Mouse (Mus musculus) adrenal gland, postnatal 36 days (tissue): ENCODE measurements around the gene Ubac1. TPM values are rescaled to one million over a fixed set of nuclear protein-coding genes. Genes with fewer than 3 reads are reported as not detected.

Source experiments
- DNase-seq, 2 experiments: peaks; one replicate each; pipeline ENCODE4 v3.0.0; 2021; ENCODE audit warnings: mixed read lengths in 1 of 2
- long read RNA-seq, 2 experiments: library from polyadenylated mRNA; stranded (forward); transcript quantifications; one replicate each; pipeline ENCODE4 v2.0.0; 2021; ENCODE audit warnings: borderline sequencing depth in 2 of 2
- total RNA-seq, 2 experiments: library from RNA; stranded (reverse); gene quantifications; 2 replicates each; pipeline ENCODE4 v1.2.3; 2021

Gene Ubac1
- 10 to 100 TPM; 38.1 to 38.8 TPM for total RNA-seq
- long read RNA-seq, experiment 1, transcript Ubac1-201 (10 exons, 1,852 nt) = major isoform, 56 of 73 reads
- long read RNA-seq, experiment 1, partial matches to known transcripts = 5 of 73 reads
- long read RNA-seq, experiment 1, other reads (novel, unspliced or antisense) = 12 of 73 reads
- long read RNA-seq, experiment 2, transcript Ubac1-201 (10 exons, 1,852 nt) = major isoform, 20 of 28 reads
- long read RNA-seq, experiment 2, partial matches to known transcripts = 1 of 28 reads
- long read RNA-seq, experiment 2, other reads (novel, unspliced or antisense) = 7 of 28 reads

DNA sequence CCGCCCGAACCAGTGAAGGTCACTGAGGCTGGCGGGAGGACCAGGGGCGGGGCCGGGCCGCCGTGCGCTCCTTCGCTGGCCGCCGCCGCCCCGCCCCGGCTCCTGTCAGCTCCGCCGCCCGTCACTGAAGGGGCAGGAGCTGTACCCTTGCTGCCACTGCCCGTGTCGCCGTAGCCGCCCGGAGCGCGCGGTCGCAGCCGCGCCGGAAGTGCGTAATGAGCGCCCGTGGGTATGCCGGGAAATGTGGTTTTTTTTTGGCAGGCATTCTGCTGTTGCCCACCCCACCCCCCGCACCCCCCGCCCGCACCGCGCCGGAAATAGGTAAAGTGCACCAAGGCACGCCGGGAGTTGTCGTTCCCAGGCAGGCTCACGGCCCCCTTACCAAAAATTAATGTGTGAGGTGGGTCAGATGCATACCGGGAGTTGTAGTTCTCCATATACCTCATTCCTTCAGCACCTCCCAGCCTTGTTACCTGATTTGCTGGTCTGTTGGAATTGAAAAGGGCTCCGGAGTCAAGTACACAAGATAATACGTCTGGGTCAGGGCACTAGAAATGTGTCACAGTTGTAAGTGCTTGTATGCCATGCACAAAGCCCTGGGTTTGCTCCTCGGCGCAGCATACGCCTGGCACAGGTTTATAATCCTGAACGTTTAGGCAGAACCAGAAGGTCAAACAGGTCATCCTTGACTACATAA lies at the start of gene Ubac1:
Gene Ubac1 (minus strand): TSS at position 187 of the 697 bp plus-strand sequence.
- peak; percentile 94 to 96 for DNase-seq

DNA sequence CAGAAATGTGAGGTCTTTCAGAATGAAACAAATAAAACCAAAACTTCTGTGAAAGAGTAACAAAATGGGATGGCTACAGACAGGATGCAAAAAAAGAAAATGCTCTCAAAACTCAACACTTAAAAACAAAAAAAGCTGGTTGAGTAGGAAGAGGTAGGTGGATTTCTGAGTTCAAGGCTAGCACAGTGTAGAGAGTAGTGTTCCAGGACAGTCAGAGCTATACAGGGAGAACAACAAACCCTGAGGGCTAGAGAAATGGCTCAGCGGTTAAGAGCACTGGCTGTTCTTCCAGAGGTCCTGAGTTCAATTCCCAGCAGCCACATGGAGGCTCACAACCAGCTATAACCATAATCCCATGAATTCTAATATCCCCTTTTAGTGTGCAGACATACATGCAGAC lies 47.0 kb upstream of the Ubac1 start:
- no peak for DNase-seq

DNA sequence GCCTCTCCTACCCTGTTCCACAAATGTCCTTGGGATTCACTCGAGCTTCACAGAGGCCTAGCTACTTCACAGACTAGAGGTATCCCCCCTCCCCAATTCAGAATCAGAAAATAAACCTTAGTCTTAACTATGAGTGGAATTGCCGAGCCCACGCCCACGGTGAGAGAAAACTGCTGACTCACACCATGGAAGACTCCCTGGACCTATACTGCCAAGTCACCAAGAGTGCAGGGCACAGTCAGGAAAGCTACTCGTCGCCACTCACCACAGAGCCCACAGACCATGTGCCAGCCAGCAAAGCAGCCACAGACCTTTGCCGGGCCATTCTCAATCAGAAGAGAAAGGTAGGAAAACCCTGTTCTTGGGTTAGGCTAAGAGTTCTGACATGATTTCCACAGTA lies 46.6 kb upstream of the Ubac1 start:
- no peak for DNase-seq

DNA sequence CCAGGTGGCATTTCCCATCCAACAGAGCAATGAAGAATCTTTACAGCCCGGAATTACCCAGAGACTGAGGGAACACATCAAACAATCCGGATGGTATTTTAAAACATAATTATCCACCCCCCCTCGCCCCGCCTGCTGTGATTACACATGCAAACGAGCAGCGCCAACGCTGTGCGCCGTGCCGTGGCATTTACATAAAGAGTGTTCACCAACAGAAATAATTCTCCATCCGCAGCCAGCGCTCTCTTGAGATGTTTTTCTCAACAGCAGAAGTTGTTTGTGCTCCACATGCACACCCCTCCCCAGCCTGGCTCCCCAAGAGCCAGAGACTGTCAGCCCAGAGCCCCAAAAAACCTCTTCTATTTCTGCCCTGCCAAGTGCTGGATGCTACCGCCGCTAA lies 45.0 kb upstream of the Ubac1 start:
- no peak for DNase-seq

DNA sequence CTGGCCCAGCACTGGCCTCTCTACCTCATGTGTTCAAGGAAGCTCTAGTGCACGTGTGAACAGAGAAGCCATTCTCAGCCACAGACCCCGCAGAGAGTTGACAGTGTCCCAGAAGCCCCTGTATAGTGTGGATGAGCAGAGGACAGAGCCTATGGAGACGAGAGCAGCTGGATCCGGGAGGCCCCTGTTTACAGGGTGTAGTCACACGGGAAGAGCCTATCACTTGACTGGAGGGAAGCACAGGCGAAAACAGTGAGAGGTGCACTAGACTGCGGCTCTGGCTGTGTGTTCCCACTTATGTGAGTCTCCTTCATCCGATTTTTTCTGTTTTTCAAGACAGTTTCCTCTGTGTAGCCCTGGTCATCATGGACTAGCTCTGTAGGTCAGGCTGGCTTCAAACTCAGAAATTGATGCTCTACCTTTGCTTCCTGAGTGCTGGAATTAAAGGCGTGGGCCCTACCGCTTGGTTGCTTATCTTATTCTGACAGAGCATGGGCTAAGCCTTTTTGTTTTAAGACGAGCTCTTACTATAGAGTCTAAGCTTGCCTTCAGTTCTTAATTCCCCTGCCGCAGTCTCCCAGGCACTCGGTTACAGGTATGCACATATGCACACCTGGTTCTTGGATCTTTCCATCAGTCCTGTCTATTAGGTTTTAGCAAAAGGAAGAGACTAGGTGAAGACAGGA lies 41.3 kb upstream of the Ubac1 start:
- DNase-seq = no peak

GRCm38 (mm10) chr2:26062241-26062640 lies 40.7 kb upstream of the Ubac1 start:
- no peak for DNase-seq

DNA sequence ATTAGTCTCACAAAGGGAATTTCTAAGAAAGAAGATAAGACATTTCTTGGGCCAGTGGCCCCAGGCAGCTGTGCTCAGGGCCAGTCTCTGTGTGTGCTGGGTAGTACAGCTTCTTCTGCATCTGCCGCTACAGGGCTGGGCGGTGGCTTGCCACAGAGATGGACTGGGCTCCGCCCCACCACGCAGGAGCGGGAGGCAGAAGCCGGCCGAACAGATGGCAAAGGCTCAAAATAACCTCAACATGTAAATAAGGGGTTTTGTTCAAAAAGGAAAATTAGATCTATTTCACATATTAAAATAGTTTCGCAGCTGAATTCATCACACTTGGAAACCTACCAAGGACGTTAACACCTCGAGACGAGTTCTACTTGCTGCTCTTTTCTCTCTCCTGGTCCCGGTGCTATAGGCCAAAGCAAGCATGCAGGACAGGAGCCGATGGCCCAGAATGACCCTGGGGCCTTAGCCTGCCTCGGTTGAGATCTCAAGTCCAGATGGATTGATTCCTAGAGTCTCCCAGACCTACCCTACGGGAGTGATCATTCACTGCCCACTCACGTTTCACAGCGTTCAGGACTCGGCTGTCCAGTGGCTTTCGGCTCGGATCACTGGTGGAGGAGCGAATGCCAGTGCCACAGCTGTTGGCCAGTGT lies 39.6 kb upstream of the Ubac1 start:
- no peak for DNase-seq

DNA sequence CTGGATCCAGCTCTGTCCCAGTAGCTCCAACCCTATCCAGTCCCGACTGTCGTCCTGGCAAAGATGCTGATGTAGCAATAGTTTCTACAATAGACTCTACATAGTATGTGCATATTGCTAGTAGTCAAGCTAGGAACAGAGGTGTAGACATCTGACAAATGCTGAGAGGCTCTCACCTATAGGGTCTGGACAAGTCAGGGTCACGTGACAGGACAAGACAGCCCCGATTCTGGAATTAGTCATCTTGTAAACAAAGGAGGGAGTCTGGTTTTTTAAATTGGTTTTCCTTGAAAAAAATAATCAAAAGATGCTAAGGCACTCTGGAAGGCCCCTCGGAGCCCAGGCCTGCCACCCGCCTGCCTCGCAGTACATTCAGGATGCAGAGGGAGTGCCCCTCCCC lies 35.5 kb upstream of the Ubac1 start:
- DNase-seq = no peak

- no peak for DNase-seq
Measured at GRCm38 (mm10) chr2:26056226-26056625, 34.7 kb upstream of the Ubac1 start.

- no peak for DNase-seq
Measured at GRCm38 (mm10) chr2:26055747-26056102, 34.2 kb upstream of the Ubac1 start.

- DNase-seq = peak; percentile 79 to 81
Measured at GRCm38 (mm10) chr2:26055046-26055746, 33.6 kb upstream of the Ubac1 start.

- no peak for DNase-seq
Measured at GRCm38 (mm10) chr2:26052806-26053205, 31.3 kb upstream of the Ubac1 start.

GRCm38 (mm10) chr2:26048816-26049215 lies 27.3 kb upstream of the Ubac1 start:
- DNase-seq = no peak

DNA sequence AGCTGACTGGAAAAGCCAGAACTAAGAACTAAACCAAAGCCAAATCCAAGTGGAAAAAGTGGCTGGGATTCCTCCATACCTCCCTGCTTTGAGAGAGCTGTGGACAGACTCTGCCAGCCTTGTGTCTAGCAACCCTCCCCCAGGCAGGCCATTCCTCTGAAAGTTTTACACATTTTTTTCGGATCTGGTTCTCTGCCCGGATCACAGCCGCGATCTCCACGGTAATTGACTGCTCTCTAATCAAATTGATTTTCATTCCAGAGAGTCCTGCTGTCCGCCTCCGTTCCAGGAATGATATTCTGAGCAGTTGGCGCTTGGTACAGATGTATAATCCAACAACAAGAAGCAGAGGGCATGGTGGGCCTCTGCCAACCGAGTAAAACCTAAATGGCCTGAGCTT lies 22.7 kb upstream of the Ubac1 start:
- no peak for DNase-seq

GRCm38 (mm10) chr2:26042603-26043002 lies 21.1 kb upstream of the Ubac1 start:
- DNase-seq = no peak

DNA sequence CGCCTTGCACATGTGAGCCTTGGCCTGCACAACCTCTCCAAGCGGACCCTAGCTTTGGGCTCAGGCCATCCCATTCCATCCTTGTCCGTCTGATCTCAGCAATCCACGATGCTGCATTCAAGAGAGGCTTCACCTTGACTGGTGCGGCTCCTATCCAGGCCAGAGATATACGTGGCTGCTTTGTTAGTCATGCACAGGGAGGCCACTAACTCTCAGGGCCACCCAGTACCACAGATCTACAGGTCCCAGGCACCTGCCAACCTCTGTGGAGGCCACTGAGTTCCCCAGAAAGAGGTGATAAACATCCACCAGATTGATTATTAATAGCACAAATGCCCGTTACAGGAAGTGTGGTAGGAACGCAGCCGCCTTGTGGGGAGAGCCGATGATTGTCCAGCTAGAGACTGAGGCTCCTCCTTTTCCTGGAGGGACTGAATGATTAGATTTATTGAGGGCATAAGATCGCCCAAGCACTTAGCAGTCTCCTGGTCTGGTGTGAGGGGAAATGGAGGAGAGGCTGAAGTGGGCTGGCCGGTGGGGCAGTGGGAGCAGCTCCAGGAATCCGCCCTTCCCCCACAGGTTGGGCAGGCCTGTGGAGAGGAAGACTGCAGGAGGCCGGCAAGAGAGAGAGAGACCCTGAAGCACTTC lies 19.7 kb upstream of the Ubac1 start:
- peak; percentile 7 to 27 for DNase-seq

DNA sequence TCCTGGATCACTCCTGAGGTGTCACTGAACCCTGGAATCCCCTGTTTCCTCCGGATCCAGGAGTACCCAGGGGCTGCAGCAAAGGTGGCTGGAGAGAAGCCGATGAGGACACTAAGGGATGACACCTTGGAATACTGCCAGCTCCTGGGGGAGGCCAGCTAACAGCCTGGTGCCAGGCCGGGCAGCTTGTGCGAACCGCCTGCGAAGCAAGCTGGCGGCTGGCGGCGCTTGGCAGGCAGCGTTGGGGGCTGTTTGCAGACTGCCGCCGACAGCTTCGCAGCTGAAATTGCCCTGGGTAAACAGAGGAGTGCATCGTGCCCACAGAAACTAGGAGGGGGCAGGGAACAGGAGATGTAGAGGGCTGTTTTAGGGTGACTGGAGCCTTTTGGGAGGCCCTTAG lies 18.4 kb upstream of the Ubac1 start:
- DNase-seq = peak; percentile 52 to 60

DNA sequence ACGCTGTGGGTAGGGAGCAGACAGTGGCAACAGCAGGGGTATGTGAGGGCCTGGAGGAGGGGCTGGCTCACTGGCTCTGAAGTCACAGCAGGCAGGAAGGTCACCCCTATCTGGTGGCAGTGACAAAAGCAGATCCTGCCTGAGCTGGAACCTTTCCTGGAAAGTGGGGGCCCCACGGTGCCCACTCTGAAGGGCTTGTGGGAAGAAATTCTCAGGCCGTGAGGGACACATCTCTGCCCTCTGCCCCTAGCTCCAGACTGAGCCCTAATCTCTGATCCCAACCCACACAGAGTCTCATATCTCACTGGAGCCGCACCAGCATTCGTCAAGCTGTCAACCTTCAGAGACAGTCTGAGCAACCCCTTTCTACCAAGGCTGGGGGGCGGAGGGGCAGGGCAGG lies 15.8 kb upstream of the Ubac1 start:
- DNase-seq = peak in 1 of 2 experiments; percentile 11

GRCm38 (mm10) chr2:26034344-26035050 lies 12.9 kb upstream of the Ubac1 start:
- DNase-seq = no peak

- no peak for DNase-seq
Measured at GRCm38 (mm10) chr2:26030288-26030687, 8.7 kb upstream of the Ubac1 start.
